Mouse (Mus musculus): ENCODE measurements around the gene D10Jhu81e.
A peak's percentile ranks its signal among the peaks of the same experiment; 100 is the strongest.

The D10Jhu81e gene

GRCm38 (mm10) chr10:78163241-78163640 lies 6.3 kb downstream of the D10Jhu81e start:
- DNase-seq (ENCODE audit: low spot score in 2 of 2) = no peak

GRCm38 (mm10) chr10:78162646-78163045 lies 6.9 kb downstream of the D10Jhu81e start:
- no peak for DNase-seq (ENCODE audit: low spot score in 2 of 2)

- no peak for DNase-seq (ENCODE audit: low spot score in 2 of 2)
These were observed 8.5 kb downstream of the D10Jhu81e start for GRCm38 (mm10) chr10:78161096-78161495.

GRCm38 (mm10) chr10:78160369-78161095 lies 9.1 kb downstream of the D10Jhu81e start:
- DNase-seq (ENCODE audit: low spot score in 2 of 2) = peak; percentile 65

- peak; percentile 64 to 82 for DNase-seq (ENCODE audit: low spot score in 2 of 2)
These were observed 9.7 kb downstream of the D10Jhu81e start for GRCm38 (mm10) chr10:78159906-78160305.

GRCm38 (mm10) chr10:78159252-78159878 lies 10.2 kb downstream of the D10Jhu81e start:
- peak; percentile 52 to 60 for DNase-seq (ENCODE audit: low spot score in 2 of 2)

GRCm38 (mm10) chr10:78158041-78158440 lies 11.5 kb downstream of the D10Jhu81e start:
- no peak for DNase-seq (ENCODE audit: low spot score in 2 of 2)

GRCm38 (mm10) chr10:78156926-78157325 lies 12.7 kb downstream of the D10Jhu81e start:
- DNase-seq (ENCODE audit: low spot score in 2 of 2) = no peak

- DNase-seq (ENCODE audit: low spot score in 2 of 2) = no peak
These were observed 20.5 kb downstream of the D10Jhu81e start for GRCm38 (mm10) chr10:78148834-78149766.

GRCm38 (mm10) chr10:78147908-78148441 lies 21.6 kb downstream of the D10Jhu81e start:
- DNase-seq (ENCODE audit: low spot score in 2 of 2) = no peak

GRCm38 (mm10) chr10:78143727-78144505 lies 25.7 kb downstream of the D10Jhu81e start:
- DNase-seq (ENCODE audit: low spot score in 2 of 2) = no peak

- DNase-seq (ENCODE audit: low spot score in 2 of 2) = no peak
These were observed 28.7 kb downstream of the D10Jhu81e start for GRCm38 (mm10) chr10:78140843-78141242.

GRCm38 (mm10) chr10:78140251-78140600 lies 29.4 kb downstream of the D10Jhu81e start:
- DNase-seq (ENCODE audit: low spot score in 2 of 2) = no peak

- DNase-seq (ENCODE audit: low spot score in 2 of 2) = no peak
These were observed 29.9 kb downstream of the D10Jhu81e start for GRCm38 (mm10) chr10:78139572-78140250.

- no peak for DNase-seq (ENCODE audit: low spot score in 2 of 2)
These were observed 30.6 kb downstream of the D10Jhu81e start for GRCm38 (mm10) chr10:78138812-78139523.

- DNase-seq (ENCODE audit: low spot score in 2 of 2) = no peak
These were observed 32.4 kb downstream of the D10Jhu81e start for GRCm38 (mm10) chr10:78137191-78137590.

- DNase-seq (ENCODE audit: low spot score in 2 of 2) = no peak
These were observed 33.6 kb downstream of the D10Jhu81e start for GRCm38 (mm10) chr10:78135947-78136346.

- no peak for DNase-seq (ENCODE audit: low spot score in 2 of 2)
These were observed 34.4 kb downstream of the D10Jhu81e start for GRCm38 (mm10) chr10:78134975-78135798.

- DNase-seq (ENCODE audit: low spot score in 2 of 2) = peak in 1 of 2 experiments; percentile 20
These were observed 35.2 kb downstream of the D10Jhu81e start for GRCm38 (mm10) chr10:78134400-78134799.
